Mouse (Mus musculus) ovary, postnatal 14 days (tissue): ENCODE results near the gene Ankrd54.

Experiments used
- DNase-seq: peaks from one replicate; pipeline ENCODE4 v3.0.0; 2022; ENCODE audit warnings: low spot score

Ankrd54 gene

GRCm38 (mm10) chr15:79075658-79076365, 13.1 kb upstream of the Ankrd54 start:
- DNase-seq = no peak

DNA sequence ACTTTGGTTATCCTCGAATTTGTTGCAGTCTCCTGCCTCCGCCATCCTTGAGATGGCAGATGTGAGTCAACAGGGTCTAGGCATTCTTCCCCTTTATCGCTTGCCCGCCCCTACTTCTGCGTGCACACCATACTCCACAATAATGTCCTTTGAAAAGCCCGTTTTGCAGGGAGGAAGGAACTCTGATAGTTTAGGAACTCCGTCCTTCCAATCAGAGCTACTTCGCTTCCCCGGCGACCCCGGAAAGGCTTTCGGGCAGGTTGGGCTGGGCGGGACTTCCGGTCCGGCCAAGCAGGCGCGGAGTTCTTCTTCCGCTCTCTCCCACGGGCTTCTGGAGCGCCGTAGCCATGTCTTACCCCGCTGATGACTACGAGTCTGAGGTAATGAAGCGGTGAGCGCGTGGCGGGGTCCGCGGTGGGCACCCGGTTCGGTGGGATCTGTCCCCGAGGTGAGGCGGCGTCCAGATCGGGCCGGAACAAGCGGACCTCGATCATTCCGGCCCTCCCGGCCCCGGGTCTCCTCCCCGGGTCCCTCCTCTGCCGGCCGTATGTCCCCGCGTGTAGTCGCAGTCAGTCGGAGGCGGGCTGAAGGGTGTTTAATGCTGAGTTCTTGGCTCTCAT, 12.3 kb upstream of the Ankrd54 start, which contains the start of gene Eif3l:
Eif3l (plus strand) TSS at position 267 of the 620 bp plus-strand sequence.
- DNase-seq = peak; percentile 81

DNA sequence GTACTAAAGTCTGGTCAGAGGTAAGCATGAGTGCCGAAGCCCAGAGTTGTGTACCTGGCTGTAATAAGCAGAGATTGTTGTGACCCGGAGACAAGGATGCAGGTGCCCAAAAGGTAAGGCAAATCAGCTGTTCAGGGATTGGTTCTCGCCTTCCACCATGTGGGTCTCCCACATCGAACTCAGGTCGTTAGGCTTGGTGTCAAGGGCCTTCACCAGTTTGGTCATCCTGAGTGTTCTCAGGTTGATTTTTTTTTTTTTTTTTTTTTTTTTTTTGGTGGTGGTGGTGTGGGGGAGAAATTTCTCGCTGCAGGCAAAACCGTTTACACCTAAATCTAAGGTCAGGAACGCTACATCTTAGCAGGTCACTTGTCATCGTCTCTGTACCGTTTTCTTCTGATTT, 11.8 kb upstream of the Ankrd54 start:
- DNase-seq = no peak

DNA sequence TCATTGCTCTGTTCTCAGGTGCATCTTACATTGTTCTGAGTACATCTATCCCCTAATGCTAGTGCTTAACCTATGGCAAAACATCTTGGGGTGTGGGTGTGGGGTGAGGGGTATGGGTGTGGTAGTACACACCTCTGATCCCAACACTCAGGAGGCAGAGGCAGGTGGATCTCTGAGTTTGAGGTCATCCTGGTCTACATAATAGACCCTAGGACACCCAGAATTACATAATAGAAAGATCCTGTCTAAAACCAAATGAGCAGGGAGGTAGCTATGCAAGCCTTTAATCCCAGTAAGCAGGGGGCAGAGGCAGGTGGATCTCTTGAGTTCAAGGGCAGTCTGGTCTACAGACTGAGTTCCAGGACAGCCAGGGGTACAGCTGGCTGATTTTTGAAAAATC, 11.1 kb upstream of the Ankrd54 start:
- no peak for DNase-seq

GRCm38 (mm10) chr15:79071117-79072039, 8.7 kb upstream of the Ankrd54 start:
- DNase-seq = no peak

- DNase-seq = no peak
Measured at GRCm38 (mm10) chr15:79068416-79068815, 5.7 kb upstream of the Ankrd54 start.

DNA sequence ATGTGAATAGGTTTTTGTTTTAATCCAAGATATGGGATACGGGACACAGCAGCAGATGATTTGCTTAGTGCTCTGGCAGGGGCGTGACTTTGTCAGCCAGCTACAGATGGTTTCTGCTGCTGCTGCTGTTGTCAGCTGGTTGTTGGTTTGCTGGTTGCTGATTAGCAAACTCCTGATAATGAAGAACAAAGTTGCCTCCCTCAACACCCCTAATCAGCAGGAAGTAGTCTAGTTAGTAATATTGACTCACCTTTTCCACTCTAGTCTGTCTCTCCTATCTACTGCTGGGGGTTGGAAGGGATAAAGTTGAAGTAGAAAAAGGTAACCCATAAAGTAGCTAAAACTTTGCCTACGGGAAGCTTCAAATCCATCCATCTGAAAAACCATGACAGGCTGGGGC, 4.9 kb upstream of the Ankrd54 start:
- DNase-seq = no peak

DNA sequence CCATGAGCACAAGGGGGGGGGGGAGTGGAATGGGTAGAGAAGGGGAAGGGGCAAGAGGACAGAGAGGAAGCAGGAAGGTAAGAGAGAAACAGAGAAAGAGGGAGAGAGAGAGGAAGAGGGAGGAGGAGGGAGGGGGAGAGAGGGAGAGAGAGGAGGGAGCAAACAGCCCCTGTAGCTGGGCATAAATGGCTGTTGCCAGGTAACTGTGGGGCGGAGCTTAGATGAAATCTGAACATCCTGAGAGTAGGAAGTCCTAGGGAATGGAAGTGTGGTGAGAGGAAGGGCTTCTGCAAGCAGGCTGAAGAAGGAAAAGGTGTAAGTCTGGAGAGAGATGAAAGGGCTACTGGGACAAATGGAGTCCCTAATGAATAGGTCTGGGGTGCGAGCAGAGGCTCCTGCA, 3.6 kb upstream of the Ankrd54 start:
- no peak for DNase-seq

DNA sequence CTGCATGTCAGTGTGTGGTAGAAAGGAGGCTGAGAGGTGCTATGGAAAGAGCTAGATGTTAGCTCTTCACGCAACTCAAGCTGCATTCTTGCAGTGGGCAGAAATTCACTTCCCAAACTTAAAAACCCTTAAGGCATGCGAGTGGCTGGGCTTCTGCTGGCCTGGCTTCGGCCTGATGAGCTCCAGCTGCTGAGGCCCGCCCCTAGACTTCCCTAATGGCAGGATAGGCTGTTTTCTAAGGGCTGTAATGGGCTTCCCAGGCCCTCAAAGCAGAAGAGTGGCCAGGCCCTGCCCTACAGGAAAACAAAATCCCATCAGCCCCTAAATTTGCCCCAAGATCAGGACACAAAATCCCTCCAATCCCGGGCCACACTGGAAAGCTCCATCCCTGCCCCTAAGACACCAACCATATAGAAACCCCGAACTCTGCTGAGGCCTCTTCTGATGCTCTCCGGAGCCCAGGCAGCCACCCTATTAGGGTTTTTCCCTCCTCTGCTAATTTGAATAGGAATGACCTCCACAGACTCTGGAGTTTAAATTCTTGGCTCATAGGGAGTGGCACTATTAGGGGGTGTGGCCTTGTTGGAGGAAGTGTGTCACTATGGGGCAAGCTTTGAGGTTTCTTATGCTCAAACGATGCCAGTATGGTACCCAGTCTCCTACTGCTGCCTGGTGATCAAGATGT, 2.5 kb upstream of the Ankrd54 start:
- DNase-seq = no peak

- DNase-seq = no peak
Measured at GRCm38 (mm10) chr15:79063160-79063740, 557 bp upstream of the Ankrd54 start.

DNA sequence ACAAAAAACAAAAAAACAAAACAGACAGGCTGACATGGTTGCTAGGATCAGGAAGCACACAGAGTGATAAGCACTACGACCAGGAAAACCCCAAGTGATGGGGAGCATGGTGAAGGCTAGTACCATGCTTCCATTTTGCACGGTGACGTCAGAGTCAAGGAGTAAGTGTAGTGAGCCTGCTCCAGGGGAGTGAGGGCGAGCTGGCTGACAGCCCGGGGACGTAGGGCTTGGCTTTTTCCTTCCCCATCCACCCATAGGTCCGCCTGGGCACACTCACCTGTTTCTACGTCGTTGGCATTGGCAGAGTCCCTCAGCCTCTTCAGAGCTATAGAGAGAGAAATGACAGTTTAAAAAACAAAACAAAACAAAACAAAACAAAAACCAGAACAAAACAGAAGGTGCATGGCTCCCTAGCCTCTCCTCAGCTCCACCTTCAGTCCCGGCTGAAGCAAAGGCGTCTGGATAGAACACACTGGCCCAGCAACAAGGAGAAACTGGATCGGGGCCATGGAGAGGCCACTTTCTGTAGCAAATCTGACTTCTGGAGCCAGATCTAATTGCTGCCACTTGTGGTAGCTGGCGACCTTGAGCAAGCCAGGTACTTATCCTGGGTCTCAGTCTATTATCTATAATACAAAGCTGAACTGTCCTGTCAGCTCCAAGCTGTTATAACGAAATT, 1.7 kb downstream of the Ankrd54 start:
- no peak for DNase-seq

- no peak for DNase-seq
Measured at GRCm38 (mm10) chr15:79057850-79058249, 4.8 kb downstream of the Ankrd54 start.

- DNase-seq = no peak
Measured at GRCm38 (mm10) chr15:79056601-79057000, 6.1 kb downstream of the Ankrd54 start.

DNA sequence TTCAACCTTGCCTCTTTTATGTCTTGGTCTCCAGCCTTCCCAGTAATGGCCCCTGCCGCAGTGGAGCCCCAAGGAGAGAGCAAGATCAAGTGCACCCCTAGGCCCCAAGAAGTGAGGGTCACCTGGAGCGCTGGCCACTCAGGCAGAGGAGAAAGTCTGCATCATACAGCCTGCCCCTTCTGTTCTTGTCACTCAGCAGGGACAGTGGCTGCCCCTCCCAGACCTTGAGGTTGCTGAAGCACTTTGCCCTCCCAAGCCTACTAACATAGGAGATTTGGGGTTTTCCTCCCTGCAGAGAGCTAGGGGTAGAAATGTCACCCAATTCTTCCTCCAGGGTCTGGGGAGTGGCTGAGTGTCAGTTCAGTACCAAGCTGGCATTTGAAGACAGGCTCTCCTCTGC, 10.3 kb downstream of the Ankrd54 start:
- DNase-seq = no peak

DNA sequence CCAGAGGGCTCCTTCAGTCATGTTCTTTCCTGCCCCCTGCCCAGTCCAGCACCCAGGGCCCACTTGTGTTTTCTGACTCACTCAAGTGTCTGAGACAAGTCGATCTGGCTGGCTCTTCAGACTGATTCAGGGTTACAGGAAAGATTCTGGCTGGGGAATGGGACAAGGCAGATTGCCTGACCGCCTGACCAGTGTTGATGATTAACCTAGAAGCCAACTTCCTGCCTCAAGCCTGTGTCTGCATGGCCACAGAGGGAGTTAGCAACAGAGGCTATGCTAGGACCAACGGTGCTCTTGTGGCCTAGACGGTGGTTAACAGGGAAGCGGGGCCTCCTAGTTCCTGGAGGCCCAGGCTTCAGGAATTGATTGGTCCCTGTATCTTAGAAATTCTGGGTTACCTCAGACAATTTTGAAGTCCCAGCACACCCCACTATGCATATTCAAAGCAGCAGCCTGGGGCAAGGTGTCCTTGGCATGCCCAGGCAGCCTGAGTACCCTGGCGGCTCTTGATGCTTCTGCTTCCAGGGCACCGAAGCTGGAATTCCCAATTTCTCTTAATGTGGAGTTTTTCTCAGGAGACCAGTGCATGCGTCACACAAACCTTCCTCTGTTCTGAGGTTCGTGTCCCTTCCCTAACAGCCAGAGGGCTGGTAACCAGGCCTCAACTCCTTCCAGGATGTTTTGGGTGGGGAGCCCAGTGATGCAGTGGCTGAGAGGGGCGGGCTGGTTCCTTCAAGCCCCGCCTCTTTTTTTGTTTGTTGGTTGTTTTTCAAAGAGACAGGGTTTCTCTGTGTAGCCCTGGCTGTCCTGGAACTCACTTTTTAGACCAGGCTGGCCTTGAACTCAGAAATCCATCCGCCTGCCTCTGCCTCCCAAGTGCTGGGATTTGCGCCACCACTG, 11.0 kb downstream of the Ankrd54 start:
- no peak for DNase-seq

DNA sequence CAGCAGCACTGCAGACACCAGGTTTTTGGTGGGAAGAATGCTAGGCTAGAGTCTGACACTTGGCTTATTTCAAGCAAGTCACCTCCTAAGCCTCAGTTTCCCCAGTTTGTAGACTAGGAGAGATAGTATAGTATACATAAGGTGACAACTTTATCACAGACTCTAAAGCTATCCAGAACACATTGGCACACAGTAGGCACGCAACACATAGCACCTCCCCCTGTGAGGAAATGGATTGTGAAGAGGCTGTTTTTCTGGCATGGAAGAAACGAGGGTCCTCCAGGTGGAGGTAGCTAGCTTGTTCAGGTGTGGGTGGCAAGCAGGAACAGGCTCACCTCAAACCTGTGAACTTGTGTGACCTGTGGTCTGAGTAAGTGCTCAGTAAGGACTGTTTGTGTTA, 11.7 kb downstream of the Ankrd54 start:
- no peak for DNase-seq

DNA sequence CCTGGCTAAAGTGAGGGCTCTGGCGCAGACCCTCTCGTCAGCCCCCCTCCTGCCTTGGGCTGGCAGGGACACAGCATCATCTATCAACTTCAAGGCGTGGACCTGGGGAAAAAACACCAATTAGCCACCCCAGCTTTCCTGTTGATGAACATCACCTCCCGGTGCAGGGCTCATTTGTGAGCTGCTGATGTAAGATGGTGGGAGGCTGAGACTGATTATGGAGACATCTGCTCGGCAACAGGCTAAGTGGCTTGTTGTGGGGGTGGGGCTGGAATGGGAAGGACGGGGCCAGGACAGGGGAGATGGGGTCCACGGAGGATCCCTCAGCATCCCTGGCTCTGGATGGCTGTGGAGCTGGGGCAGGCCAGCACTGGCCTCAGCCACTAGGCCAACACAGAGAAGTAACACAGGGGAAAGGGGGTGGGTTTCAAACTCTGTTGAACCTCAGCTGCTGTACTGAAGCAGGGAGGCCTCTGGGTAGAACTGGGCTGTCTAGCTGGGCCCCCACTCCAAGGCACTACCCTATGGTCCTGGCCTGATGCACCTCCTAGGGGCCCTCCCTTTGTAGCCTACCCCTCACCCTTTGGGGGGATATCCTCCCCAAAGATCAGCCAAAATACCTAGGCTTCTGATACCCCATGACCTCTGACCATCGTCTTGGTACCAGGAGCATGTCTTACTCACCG, 12.4 kb downstream of the Ankrd54 start:
- no peak for DNase-seq

DNA sequence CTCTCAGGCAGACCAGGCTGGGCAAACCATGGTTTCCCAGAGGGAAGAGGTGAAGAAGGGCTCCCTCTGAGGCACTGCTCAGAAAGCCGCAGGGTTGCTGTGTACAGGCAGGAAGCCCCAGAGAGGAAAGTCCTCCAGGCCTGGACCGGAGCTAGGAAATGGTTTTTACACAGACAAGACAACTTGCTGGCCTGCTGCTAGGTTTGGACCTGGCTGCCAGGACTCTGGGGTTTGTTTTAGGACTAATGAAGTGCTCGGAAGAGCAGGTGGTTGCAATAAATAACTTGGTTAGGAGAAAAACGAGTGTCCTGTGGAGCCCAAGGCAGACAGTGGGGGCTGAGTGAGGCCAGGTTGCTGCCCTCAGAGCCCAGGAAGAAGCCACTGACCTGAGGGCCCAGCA, 14.5 kb downstream of the Ankrd54 start:
- no peak for DNase-seq

GRCm38 (mm10) chr15:79044837-79045236, 17.9 kb downstream of the Ankrd54 start:
- no peak for DNase-seq
